Mouse (Mus musculus): ENCODE data around the gene Bicc1.
"Not testable (repeated sequence)": the region's sequence is repeated elsewhere in the genome, so short reads cannot be mapped to it uniquely, and the experiment has no call there.

The Bicc1 gene

GRCm38 (mm10) chr10:70949254-70950104 lies 210.0 kb downstream of the Bicc1 start:
- Histone ChIP-seq H3K4me1 (replicated peaks; ENCODE audit: low read depth, low read length) (peaks cover 16% of the 10 kb centered on the region), H3K36me3 (ENCODE audit: insufficient read depth, low read length) (no peaks in the 10 kb centered on the region), H3K4me3 (replicated peaks; ENCODE audit: low read length) (no peak overlapping the region), H3K27me3 (ENCODE audit: insufficient read depth, low read length) (peaks cover 4% of the 10 kb centered on the region), H3K9me3 (ENCODE audit: low read length) (peaks cover 9% of the 10 kb centered on the region)
- TF ChIP-seq NANOG (IDR thresholded peaks at IDR 0.05; ENCODE audit: borderline replicate concordance, low read length) (no peak), POU5F1 (IDR thresholded peaks at IDR 0.05; ENCODE audit: borderline replicate concordance, low read length) (no peak), CTCF (conservative IDR thresholded peaks at IDR 0.05; ENCODE audit: low read length) (no peak)

DNA sequence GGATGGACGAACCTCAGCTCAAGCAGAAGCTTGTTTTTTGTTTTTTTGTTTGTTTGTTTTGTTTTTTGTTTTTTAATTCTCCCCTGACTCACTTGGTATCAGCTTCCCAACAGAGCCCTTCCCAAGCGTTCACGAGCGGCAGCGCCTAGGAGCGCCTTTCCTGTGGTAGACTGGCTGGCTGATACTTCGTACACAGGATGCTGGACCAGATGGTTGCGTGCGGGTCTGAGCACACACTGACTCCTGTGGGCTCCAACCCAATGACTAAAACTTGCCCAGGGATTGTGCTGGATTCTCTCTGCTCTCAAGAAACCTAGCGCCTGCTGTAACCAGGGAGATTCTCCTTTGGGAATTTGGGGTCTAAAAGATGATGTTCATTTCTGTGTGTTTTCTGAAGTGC lies 211.2 kb downstream of the Bicc1 start:
- Histone ChIP-seq H3K9me3 (ENCODE audit: low read length) (no peaks in the 10 kb centered on the region), H3K27me3 (ENCODE audit: insufficient read depth, low read length) (peaks cover 13% of the 10 kb centered on the region), H3K4me1 (replicated peaks; ENCODE audit: low read depth, low read length) (peaks cover 19% of the 10 kb centered on the region), H3K36me3 (ENCODE audit: insufficient read depth, low read length) (no peaks in the 10 kb centered on the region), H3K4me3 (replicated peaks; ENCODE audit: low read length) (no peak overlapping the region)
- TF ChIP-seq CTCF (conservative IDR thresholded peaks at IDR 0.05; ENCODE audit: low read length) (no peak), POU5F1 (IDR thresholded peaks at IDR 0.05; ENCODE audit: borderline replicate concordance, low read length) (no peak), NANOG (IDR thresholded peaks at IDR 0.05; ENCODE audit: borderline replicate concordance, low read length) (no peak)

DNA sequence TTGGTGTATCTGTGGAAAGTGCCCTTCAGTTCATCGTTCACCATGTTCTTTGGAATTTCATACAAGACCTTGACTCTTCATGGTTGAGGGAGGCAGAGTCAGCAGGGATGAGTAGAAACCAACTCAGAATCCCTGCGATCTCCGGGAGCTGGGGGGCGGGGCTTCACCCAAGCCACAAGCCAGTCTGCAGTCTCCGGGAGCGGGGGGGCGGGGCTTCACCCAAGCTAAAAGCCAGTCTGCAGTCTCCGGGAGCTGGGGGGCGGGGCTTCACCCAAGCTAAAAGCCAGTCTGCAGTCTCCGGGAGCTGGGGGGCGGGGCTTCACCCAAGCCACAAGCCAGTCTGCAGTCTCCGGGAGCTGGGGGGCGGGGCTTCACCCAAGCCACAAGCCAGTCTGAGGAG lies 213.4 kb downstream of the Bicc1 start:
- not testable (repeated sequence) for H3K9me3 ChIP-seq (ENCODE audit: low read length); H3K36me3 ChIP-seq (ENCODE audit: insufficient read depth, low read length); H3K4me3 ChIP-seq (replicated peaks; ENCODE audit: low read length)
- peaks cover 22% of the 10 kb centered on the region for H3K4me1 ChIP-seq (replicated peaks; ENCODE audit: low read depth, low read length)
- peaks cover 22% of the 10 kb centered on the region for H3K27me3 ChIP-seq (ENCODE audit: insufficient read depth, low read length)

DNA sequence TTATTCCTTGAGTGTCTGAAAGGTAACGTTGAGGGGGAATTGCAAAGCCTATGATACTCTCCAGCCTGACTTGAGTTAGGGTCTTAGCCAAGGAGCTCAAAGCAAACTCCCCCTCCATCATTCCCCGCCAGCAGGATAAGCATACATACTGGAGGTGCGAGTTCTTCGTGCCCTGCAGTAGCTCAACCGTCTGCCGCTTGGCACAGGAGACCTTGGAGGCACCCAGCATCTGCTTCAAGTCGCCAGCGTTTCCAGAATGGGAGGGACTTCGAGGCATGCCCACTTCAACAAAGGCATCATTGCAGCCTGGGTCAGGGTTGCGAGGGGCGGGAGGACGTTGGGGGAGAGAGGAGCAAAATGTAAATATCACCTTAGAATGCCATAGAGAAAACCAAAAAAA lies 214.4 kb downstream of the Bicc1 start:
- H3K4me3 ChIP-seq (replicated peaks; ENCODE audit: low read length), result no peak overlapping the region
- H3K27me3 ChIP-seq (ENCODE audit: insufficient read depth, low read length), result peaks cover 22% of the 10 kb centered on the region
- TF ChIP-seq POU5F1 (IDR thresholded peaks at IDR 0.05; ENCODE audit: borderline replicate concordance, low read length) (no peak), CTCF (conservative IDR thresholded peaks at IDR 0.05; ENCODE audit: low read length) (no peak), NANOG (IDR thresholded peaks at IDR 0.05; ENCODE audit: borderline replicate concordance, low read length) (no peak)
- peaks cover 20% of the 10 kb centered on the region for H3K4me1 ChIP-seq (replicated peaks; ENCODE audit: low read depth, low read length)
- H3K36me3 ChIP-seq (ENCODE audit: insufficient read depth, low read length), result no peaks in the 10 kb centered on the region
- H3K9me3 ChIP-seq (ENCODE audit: low read length), result no peaks in the 10 kb centered on the region

DNA sequence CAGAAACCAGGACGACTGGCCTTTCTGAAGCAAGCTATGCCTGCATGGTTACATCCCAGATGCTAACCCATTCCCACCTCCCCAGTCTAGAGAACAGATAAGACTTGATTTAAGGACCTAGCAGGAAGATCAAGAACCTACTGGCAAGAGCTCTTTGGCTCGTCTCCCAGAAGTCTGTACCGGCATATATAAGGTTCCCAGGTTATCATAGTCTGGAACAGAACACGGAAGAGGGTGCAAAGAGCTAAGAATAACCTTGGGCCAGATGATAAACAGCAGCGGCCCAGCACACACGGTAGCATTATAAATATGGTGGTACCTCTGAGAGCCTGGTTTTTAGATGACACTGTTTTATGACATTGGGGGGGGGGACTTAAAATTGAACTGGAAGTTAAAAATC lies 217.9 kb downstream of the Bicc1 start:
- no peaks in the 10 kb centered on the region for H3K9me3 ChIP-seq (ENCODE audit: low read length)
- no peaks in the 10 kb centered on the region for H3K36me3 ChIP-seq (ENCODE audit: insufficient read depth, low read length)
- peaks cover 18% of the 10 kb centered on the region for H3K27me3 ChIP-seq (ENCODE audit: insufficient read depth, low read length)
- H3K4me1 ChIP-seq (replicated peaks; ENCODE audit: low read depth, low read length), result peaks cover 28% of the 10 kb centered on the region
- TF ChIP-seq POU5F1 (IDR thresholded peaks at IDR 0.05; ENCODE audit: borderline replicate concordance, low read length) (no peak), NANOG (IDR thresholded peaks at IDR 0.05; ENCODE audit: borderline replicate concordance, low read length) (no peak), CTCF (conservative IDR thresholded peaks at IDR 0.05; ENCODE audit: low read length) (no peak)
- no peak overlapping the region for H3K4me3 ChIP-seq (replicated peaks; ENCODE audit: low read length)

DNA sequence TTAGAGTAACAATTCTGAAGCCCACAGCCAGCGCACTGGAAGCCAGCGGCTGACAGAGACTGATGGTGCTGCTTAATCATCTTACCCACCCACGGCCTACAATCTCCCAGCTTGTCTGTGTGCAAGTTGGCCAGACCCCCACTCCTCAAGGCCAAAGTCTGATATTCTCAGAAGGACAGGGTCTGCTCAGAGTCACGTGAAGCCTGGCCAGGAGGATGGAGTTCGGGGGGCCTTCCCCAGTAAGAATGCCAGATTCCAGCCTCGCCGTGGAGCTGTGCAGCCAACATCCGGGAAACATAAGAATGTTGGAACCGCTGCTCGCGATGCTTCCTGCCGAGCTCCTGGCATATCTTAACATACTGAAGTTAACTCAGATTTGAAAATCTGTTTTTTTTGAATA lies 219.7 kb downstream of the Bicc1 start:
- Histone ChIP-seq H3K4me3 (replicated peaks; ENCODE audit: low read length) (no peak overlapping the region), H3K9me3 (ENCODE audit: low read length) (no peaks in the 10 kb centered on the region)
- TF ChIP-seq CTCF (conservative IDR thresholded peaks at IDR 0.05; ENCODE audit: low read length) (no peak), NANOG (IDR thresholded peaks at IDR 0.05; ENCODE audit: borderline replicate concordance, low read length) (no peak), POU5F1 (IDR thresholded peaks at IDR 0.05; ENCODE audit: borderline replicate concordance, low read length) (no peak)

DNA sequence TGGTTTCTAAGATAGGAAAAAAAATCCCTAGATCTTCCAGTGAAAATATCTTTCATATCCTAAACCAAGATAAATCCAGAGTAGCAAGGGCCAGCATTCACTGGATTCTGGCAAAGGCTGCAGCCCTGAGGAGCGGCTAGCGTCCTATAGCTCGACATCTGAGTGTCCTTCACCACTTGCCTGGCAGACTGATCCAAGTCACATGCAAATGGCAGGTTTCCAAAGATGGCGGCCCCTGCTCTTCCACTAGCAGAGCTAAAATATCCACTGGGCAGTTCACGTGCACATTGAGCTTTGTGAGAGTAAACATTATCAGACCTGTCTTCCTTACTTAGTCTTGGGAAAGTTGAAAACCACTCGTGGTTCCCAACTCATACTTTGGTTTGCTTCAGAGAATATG lies 222.1 kb downstream of the Bicc1 start:
- TF ChIP-seq NANOG (IDR thresholded peaks at IDR 0.05; ENCODE audit: borderline replicate concordance, low read length) (no peak), POU5F1 (IDR thresholded peaks at IDR 0.05; ENCODE audit: borderline replicate concordance, low read length) (no peak), CTCF (conservative IDR thresholded peaks at IDR 0.05; ENCODE audit: low read length) (no peak)
- no peak overlapping the region for H3K4me3 ChIP-seq (replicated peaks; ENCODE audit: low read length)
- no peaks in the 10 kb centered on the region for H3K9me3 ChIP-seq (ENCODE audit: low read length)
- H3K4me1 ChIP-seq (replicated peaks; ENCODE audit: low read depth, low read length), result peaks cover 16% of the 10 kb centered on the region
- no peaks in the 10 kb centered on the region for H3K36me3 ChIP-seq (ENCODE audit: insufficient read depth, low read length)
- H3K27me3 ChIP-seq (ENCODE audit: insufficient read depth, low read length), result peaks cover 3% of the 10 kb centered on the region; the same call in 1 of the 2 replicates

More for the DNA sequence above, 219.7 kb downstream of the Bicc1 start:
- peaks cover 18% of the 10 kb centered on the region for H3K27me3 ChIP-seq (ENCODE audit: insufficient read depth, low read length)
- H3K4me1 ChIP-seq (replicated peaks; ENCODE audit: low read depth, low read length), result peaks cover 22% of the 10 kb centered on the region
- no peaks in the 10 kb centered on the region for H3K36me3 ChIP-seq (ENCODE audit: insufficient read depth, low read length)

DNA sequence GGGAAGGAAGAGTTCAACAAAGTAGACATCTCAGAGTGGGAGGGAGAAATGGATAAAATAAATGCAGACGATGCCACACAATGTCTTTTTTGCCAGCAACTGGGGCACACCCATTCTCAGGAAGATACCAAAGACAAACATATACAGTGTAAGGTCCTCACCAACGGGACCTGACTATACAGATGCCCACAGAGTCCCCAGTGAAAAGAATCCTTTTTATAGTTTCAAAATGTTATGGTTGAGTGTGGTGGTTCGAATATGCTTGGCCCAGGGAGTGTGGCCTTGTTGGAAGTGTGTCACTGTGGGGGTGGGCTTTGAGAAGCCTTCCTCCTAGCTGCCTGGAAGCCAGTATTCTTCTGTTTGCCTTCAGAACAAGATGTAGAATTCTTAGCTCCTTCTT lies 223.5 kb downstream of the Bicc1 start:
- Histone ChIP-seq H3K4me3 (replicated peaks; ENCODE audit: low read length) (no peak overlapping the region), H3K4me1 (replicated peaks; ENCODE audit: low read depth, low read length) (peaks cover 26% of the 10 kb centered on the region), H3K36me3 (ENCODE audit: insufficient read depth, low read length) (no peaks in the 10 kb centered on the region), H3K9me3 (ENCODE audit: low read length) (no peaks in the 10 kb centered on the region), H3K27me3 (ENCODE audit: insufficient read depth, low read length) (no peaks in the 10 kb centered on the region; the same call in 1 of the 2 replicates)
- TF ChIP-seq NANOG (IDR thresholded peaks at IDR 0.05; ENCODE audit: borderline replicate concordance, low read length) (no peak), POU5F1 (IDR thresholded peaks at IDR 0.05; ENCODE audit: borderline replicate concordance, low read length) (no peak), CTCF (conservative IDR thresholded peaks at IDR 0.05; ENCODE audit: low read length) (no peak)

DNA sequence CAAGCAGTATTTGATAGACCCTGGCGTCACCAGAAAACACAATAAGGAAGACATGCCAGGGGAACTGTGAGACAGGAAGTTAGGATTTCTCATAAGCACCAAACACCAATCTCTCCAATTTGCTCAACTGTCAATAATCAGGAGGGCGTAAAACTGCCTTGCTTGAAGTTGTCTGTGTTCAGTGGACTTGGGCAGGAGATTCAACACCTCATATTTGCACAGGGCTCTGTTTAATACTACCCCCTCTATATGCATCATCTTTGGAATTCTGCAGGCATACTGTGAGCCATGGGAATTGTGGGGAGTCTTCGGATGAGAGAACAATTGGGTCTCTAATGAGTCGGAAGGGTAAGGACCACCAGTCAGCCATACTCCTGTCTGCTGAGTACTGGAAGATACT lies 233.4 kb downstream of the Bicc1 start:
- peaks cover 34% of the 10 kb centered on the region for H3K4me1 ChIP-seq (replicated peaks; ENCODE audit: low read depth, low read length)
- H3K4me3 ChIP-seq (replicated peaks; ENCODE audit: low read length), result no peak overlapping the region
- TF ChIP-seq CTCF (conservative IDR thresholded peaks at IDR 0.05; ENCODE audit: low read length) (no peak), NANOG (IDR thresholded peaks at IDR 0.05; ENCODE audit: borderline replicate concordance, low read length) (no peak), POU5F1 (IDR thresholded peaks at IDR 0.05; ENCODE audit: borderline replicate concordance, low read length) (no peak)

More for the DNA sequence above, 233.4 kb downstream of the Bicc1 start:
- Histone ChIP-seq H3K9me3 (ENCODE audit: low read length) (no peaks in the 10 kb centered on the region), H3K27me3 (ENCODE audit: insufficient read depth, low read length) (no peaks in the 10 kb centered on the region), H3K36me3 (ENCODE audit: insufficient read depth, low read length) (no peaks in the 10 kb centered on the region)

Data from E14TG2a.4 (cell line).